Mouse (Mus musculus) lung, adult 2 months (tissue): ENCODE results near the gene Tmem150a. TPM values are rescaled to one million over a fixed set of nuclear protein-coding genes. Genes with fewer than 3 reads are reported as not detected.

Experiments used
- DNase-seq: peaks from one replicate; pipeline ENCODE4 v3.0.0; 2022
- H3K4me1 ChIP-seq: fragments of 200-500 bp; 2 replicates; pipeline ENCODE4 v1.6.1; 2011; ENCODE audit warnings: low read length; ENCODE audit not compliant: control insufficient read depth, insufficient read depth
- H3K4me3 ChIP-seq: fragments of 200-500 bp; replicated peaks from 2 replicates; pipeline ENCODE3; 2011; ENCODE audit warnings: low read depth, mild to moderate bottlenecking, control low read depth, low read length; ENCODE audit errors: extremely low read depth
- CTCF ChIP-seq: fragments of 200-500 bp; IDR thresholded peaks from 2 replicates; pipeline ENCODE4 v1.5.1; 2011; ENCODE audit warnings: mild to moderate bottlenecking, low read length, control low read depth; ENCODE audit not compliant: insufficient read depth
- POLR2A ChIP-seq: fragments of 200-500 bp; IDR thresholded peaks from 2 replicates; pipeline ENCODE4 v1.6.1; 2011; ENCODE audit warnings: low read depth, mild to moderate bottlenecking, control low read depth, low read length, borderline replicate concordance; ENCODE audit errors: extremely low read depth
- WGBS: fragments of 180-500 bp; shearing (Covaris S2); methylation state at CpG from one replicate; pipeline ENCODE4 v1.1.7; 2018; 5-methylcytosine and 5-hydroxymethylcytosine counted together
- polyA plus RNA-seq: library from polyadenylated mRNA; depleted of rRNA; stranded (reverse); fragments of >200 nt; gene quantifications from 2 replicates; pipeline ENCODE4 v1.2.3, GENCODE M21; 2012

Tmem150a gene
- polyA plus RNA-seq, 1 experiment = 71.8 TPM

GRCm38 (mm10) chr6:72379377-72380130, 24.3 kb downstream of the Tmem150a start:
- Histone ChIP-seq H3K4me3 (peak overlapping the region; percentile 83), H3K4me1 (peaks cover 5% of the 10 kb centered on the region)
- DNase-seq = no peak
- WGBS = 23% methylated on average over 7 of the region's 7 CpGs
- no peak for TF ChIP-seq CTCF
- no peak for TF ChIP-seq POLR2A

- TF ChIP-seq POLR2A = peak; percentile 55; the same call in 1 of the 2 replicates
- peak; percentile 39; the same call in 1 of the 2 replicates for TF ChIP-seq CTCF
- peak; percentile 91 for DNase-seq
- Histone ChIP-seq H3K4me1 (peaks cover 5% of the 10 kb centered on the region; the same call in 1 of the 2 replicates), H3K4me3 (peak within 1 kb of the TSS; percentile 83)
- WGBS = under 1% methylated on average over 49 of the region's 49 CpGs
Measured at GRCm38 (mm10) chr6:72380131-72380770, 25.0 kb downstream of the Tmem150a start, which contains the start of gene Vamp5. Vamp5 (minus strand) TSS chr6:72380468.

- H3K4me1 ChIP-seq = peaks cover 5% of the 10 kb centered on the region; the same call in 1 of the 2 replicates
- DNase-seq = no peak
- H3K4me3 ChIP-seq = no peak overlapping the region
- 71% methylated on average over 6 of the region's 6 CpGs for WGBS
- TF ChIP-seq POLR2A (no peak), CTCF (no peak)
Measured at GRCm38 (mm10) chr6:72382494-72382893, 27.2 kb downstream of the Tmem150a start.

- 83% methylated on average over 6 of the region's 6 CpGs for WGBS
- DNase-seq = no peak
- TF ChIP-seq POLR2A = no peak
- no peak for TF ChIP-seq CTCF
- Histone ChIP-seq H3K4me1 (peaks cover 5% of the 10 kb centered on the region; the same call in 1 of the 2 replicates), H3K4me3 (no peak overlapping the region)
Measured at GRCm38 (mm10) chr6:72383142-72383820, 28.0 kb downstream of the Tmem150a start.

- DNase-seq = no peak
- Histone ChIP-seq H3K4me3 (no peak overlapping the region), H3K4me1 (peaks cover 7% of the 10 kb centered on the region)
- TF ChIP-seq POLR2A (no peak), CTCF (no peak)
- WGBS = 91% methylated on average over 7 of the region's 7 CpGs
Measured at GRCm38 (mm10) chr6:72383952-72384351, 28.7 kb downstream of the Tmem150a start.

- DNase-seq = no peak
- 72% methylated on average over 4 of the region's 4 CpGs for WGBS
- TF ChIP-seq POLR2A = no peak
- peaks cover 6% of the 10 kb centered on the region for H3K4me1 ChIP-seq
- no peak overlapping the region for H3K4me3 ChIP-seq
Measured at GRCm38 (mm10) chr6:72385258-72385657, 30.0 kb downstream of the Tmem150a start.

- no peak for TF ChIP-seq POLR2A
- no peak for TF ChIP-seq CTCF
- 91% methylated on average over 2 of the region's 2 CpGs for WGBS
- H3K4me3 ChIP-seq = no peak overlapping the region
- DNase-seq = no peak
- peaks cover 6% of the 10 kb centered on the region for H3K4me1 ChIP-seq
Measured at GRCm38 (mm10) chr6:72386561-72386960, 31.3 kb downstream of the Tmem150a start.

GRCm38 (mm10) chr6:72387816-72388215, 32.6 kb downstream of the Tmem150a start:
- TF ChIP-seq POLR2A = no peak
- no peak for TF ChIP-seq CTCF
- WGBS = 84% methylated on average over 3 of the region's 3 CpGs

GRCm38 (mm10) chr6:72388266-72388665, 33.0 kb downstream of the Tmem150a start:
- DNase-seq = no peak

More at GRCm38 (mm10) chr6:72387816-72388215, 32.6 kb downstream of the Tmem150a start:
- Histone ChIP-seq H3K4me1 (peaks cover 8% of the 10 kb centered on the region), H3K4me3 (no peak overlapping the region)
- no peak for DNase-seq

More at GRCm38 (mm10) chr6:72388266-72388665, 33.0 kb downstream of the Tmem150a start:
- peaks cover 8% of the 10 kb centered on the region for H3K4me1 ChIP-seq
- TF ChIP-seq CTCF (no peak), POLR2A (no peak)
- WGBS = 59% methylated on average over 10 of the region's 10 CpGs
- H3K4me3 ChIP-seq = no peak overlapping the region
